Mouse (Mus musculus) MEL (cell line): ENCODE results near the gene Gm37240.

Source experiments
- CHD2 ChIP-seq: IDR thresholded peaks from 2 replicates; pipeline ENCODE4 v1.6.1; 2011; ENCODE audit warnings: low read length, improper control_type of control experiment
- CTCF ChIP-seq, 3 experiments: IDR thresholded peaks in 2 of 3; conservative IDR thresholded peaks in 1 of 3; 2 replicates each; pipeline ENCODE4 v1.5.1; 2011 to 2012; ENCODE audit warnings: low read length in 3 of 3, low read depth in 2 of 3, mild to moderate bottlenecking in 2 of 3, improper control_type of control experiment in 1 of 3, inconsistent platforms in 1 of 3, mixed read lengths in 1 of 3, moderate library complexity in 1 of 3; ENCODE audit not compliant: control insufficient read depth in 1 of 3, insufficient read depth in 1 of 3, poor library complexity in 1 of 3, severe bottlenecking in 1 of 3
- EP300 ChIP-seq, 2 experiments: IDR thresholded peaks; 2 replicates each; pipeline ENCODE4 v1.6.1; 2011; ENCODE audit warnings: improper control_type of control experiment in 2 of 2, low read length in 2 of 2, low read depth in 1 of 2, mild to moderate bottlenecking in 1 of 2
- MAFK ChIP-seq: IDR thresholded peaks from 2 replicates; pipeline ENCODE4 v1.6.1; 2011; ENCODE audit warnings: low read depth, mild to moderate bottlenecking, low read length, improper control_type of control experiment, borderline replicate concordance
- MEF2A ChIP-seq: IDR thresholded peaks from 2 replicates; pipeline ENCODE4 v1.6.1; 2014; ENCODE audit warnings: low read depth, mild to moderate bottlenecking, inconsistent platforms, low read length, improper control_type of control experiment; ENCODE audit not compliant: poor library complexity, insufficient replicate concordance, severe bottlenecking; ENCODE audit errors: extremely low read depth
- POLR2A ChIP-seq, 2 experiments: IDR thresholded peaks; 2 replicates each; pipeline ENCODE4 v1.6.1; 2011 to 2012; ENCODE audit warnings: low read length in 2 of 2, mild to moderate bottlenecking in 2 of 2, control low read depth in 1 of 2, improper control_type of control experiment in 1 of 2, low read depth in 1 of 2, moderate library complexity in 1 of 2; ENCODE audit not compliant: control insufficient read depth in 1 of 2, insufficient read depth in 1 of 2, poor library complexity in 1 of 2
- TBP ChIP-seq: IDR thresholded peaks from 2 replicates; pipeline ENCODE4 v1.8.0; 2011; ENCODE audit warnings: low read depth, low read length, improper control_type of control experiment
- ZMIZ1 ChIP-seq: IDR thresholded peaks from 2 replicates; pipeline ENCODE4 v1.6.1; 2012; ENCODE audit warnings: low read depth, mild to moderate bottlenecking, inconsistent platforms, low read length, improper control_type of control experiment, moderate library complexity

- TF ChIP-seq CTCF (IDR thresholded peaks at IDR 0.05 in 2 of 3, conservative IDR thresholded peaks at IDR 0.05 in 1 of 3; ENCODE audit: control insufficient read depth in 1 of 3, insufficient read depth in 1 of 3, low read depth in 2 of 3, low read length in 3 of 3, poor library complexity in 1 of 3, severe bottlenecking in 1 of 3) (no peak), EP300 (IDR thresholded peaks at IDR 0.05; ENCODE audit: low read depth in 1 of 2, low read length in 2 of 2) (no peak), CHD2 (no peak), MAFK (no peak), MEF2A (no peak), TBP (no peak), ZMIZ1 (no peak), POLR2A (IDR thresholded peaks at IDR 0.05; ENCODE audit: control insufficient read depth in 1 of 2, insufficient read depth in 1 of 2, low read depth in 1 of 2, low read length in 2 of 2, poor library complexity in 1 of 2) (no peak)
These were observed 26.3 kb downstream of the Gm37240 start for GRCm38 (mm10) chr3:85860996-85861395.
